Mouse (Mus musculus): Measurements from ENCODE around the gene Fam133b. TPM values are rescaled to one million over a fixed set of nuclear protein-coding genes. Genes with fewer than 3 reads are reported as not detected.

The Fam133b gene
- 78.6 TPM for polyA plus RNA-seq (2014; fragmentation: Illumina TruSeq; extraction: RNeasy Lipid Tissue Mini Kit (QIAGEN cat#74804); ENCODE audit: low read depth, low replicate concordance)

DNA sequence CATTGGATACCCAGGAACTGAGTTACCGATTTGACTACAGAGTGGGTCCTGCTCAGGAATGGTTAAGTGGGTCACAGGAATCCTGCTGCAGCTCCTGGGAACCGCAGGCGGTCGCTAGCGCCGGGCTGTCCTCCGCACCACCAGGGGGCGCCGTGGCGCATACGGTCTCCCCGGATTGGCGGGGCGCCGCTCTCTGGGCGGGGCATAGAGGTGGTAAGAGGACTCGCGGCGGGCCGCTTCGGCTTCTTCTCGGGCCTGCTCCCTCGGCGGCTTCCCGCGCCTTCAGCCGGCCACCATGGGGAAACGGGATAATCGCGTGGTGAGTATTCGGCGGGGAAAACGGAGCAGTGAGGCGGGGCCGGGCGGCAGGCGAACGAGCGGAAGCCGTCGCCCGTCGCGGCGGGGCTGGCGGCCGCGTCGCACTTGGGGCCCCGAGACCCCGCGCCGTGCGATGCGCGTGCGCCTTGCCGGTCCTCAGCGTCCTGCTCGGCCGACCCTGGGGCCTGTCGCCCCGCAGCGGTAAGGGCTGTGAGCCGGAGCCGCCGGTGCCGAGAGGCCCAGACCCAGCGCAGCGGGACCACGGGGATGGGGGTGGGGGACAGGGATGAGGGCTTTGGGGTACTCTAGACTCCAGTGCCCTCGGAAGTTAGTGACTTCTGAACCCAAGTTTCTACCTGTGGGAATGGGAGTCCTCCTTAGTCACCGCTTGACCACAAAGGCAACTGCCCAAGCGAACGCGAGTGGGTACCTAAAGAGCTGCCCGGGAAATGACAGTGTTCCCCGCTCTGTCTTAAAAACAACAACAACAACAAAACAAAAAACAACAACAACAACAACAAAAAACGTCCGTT, at the start of gene Fam133b:
Gene Fam133b, plus strand, starts transcription at position 205 of the 851 bp plus-strand sequence.

DNA sequence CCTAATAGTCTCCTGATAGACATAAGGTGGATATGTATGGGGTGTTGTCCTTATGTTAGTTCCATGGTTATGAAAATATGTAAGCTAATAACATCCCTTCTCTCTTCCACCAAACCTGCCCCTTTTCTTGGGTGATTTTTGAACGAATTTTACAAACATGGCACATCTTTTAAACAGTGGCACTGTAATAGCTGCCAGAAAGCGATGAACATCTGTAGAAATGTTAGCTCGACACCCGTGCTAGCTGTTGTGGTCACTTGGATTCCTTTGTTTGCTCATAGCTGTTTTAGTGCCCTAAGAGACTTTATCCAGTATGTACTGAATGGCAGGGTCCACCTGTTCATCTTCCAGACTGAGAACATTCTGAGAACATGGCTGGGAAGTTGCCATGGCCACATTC, 27.6 kb downstream of the Fam133b start, which contains the start of gene 1700109H08Rik:
Gene 1700109H08Rik, plus strand, starts transcription at position 301 of the 400 bp plus-strand sequence.

DNA sequence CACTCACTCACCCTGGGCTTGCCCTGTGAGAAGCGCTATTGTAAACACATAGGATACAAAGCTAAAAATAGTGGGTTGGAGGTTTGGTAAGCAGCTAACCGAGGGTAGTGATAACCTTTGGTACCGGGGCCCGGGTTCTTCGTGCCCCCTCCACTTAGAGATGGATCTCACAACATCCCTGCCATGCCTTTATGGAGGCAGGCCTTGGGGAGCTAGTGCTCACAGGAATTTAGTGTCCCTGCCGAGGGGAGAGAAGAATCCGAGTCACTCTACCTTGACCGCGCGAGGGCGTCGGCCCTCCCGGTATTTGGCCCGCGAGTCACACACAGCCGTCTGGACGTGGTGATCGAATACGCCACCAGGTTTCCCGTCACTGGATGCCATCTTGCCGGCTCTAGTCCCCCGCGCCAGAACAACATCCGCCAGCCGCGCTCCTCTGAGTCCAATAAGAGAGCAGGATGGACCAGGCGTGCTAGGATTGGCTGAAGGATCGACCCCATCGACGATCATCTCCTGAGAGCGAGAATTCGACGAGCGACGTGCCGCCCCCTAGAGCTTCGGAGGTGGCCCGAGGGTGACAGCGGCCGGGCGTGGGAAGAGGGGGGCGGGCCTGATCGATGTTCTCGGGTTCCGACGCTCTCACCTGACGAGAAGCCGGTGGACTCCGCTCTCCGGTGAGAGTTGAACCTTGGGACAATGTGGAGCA, 52.2 kb downstream of the Fam133b start, which contains the start of gene Pex1:
Gene Pex1, plus strand, starts transcription at position 374 of the 706 bp plus-strand sequence.

DNA sequence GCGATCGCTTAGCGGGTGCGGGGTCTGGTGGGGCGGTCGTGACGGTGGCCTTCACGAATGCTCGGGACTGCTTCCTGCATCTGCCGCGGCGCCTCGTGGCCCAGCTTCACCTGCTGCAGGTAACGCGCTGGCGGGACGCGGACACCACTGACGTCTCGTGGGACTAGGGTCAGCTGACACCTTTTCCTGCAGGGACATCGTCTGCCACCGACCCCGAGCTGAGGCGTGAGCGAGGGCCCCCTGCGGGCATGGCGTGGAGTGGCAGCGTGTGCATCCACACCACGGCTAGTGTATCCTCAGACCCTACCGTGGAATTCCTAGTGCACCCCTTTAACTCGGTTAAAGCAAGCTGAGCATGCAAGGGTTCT, 52.8 kb downstream of the Fam133b start, which contains the start of gene Rbm48:
Gene Rbm48, minus strand, starts transcription at position 187 of the 368 bp plus-strand sequence.

Other genes starting within 250 kb of the Fam133b start
- gene Cdk6, start 202.3 kb upstream of the Fam133b start, polyA plus RNA-seq (2014; fragmentation: Illumina TruSeq; extraction: RNeasy Lipid Tissue Mini Kit (QIAGEN cat#74804); ENCODE audit: low read depth, low replicate concordance): 3.7 TPM
- 359 TPM for gene 1700109H08Rik, start 27.7 kb downstream of the Fam133b start, polyA plus RNA-seq (2014; fragmentation: Illumina TruSeq; extraction: RNeasy Lipid Tissue Mini Kit (QIAGEN cat#74804); ENCODE audit: low read depth, low replicate concordance)
- 12.3 TPM for gene Pex1, start 52.2 kb downstream of the Fam133b start, polyA plus RNA-seq (2014; fragmentation: Illumina TruSeq; extraction: RNeasy Lipid Tissue Mini Kit (QIAGEN cat#74804); ENCODE audit: low read depth, low replicate concordance)
- 20.2 TPM for gene Rbm48, start 52.8 kb downstream of the Fam133b start, polyA plus RNA-seq (2014; fragmentation: Illumina TruSeq; extraction: RNeasy Lipid Tissue Mini Kit (QIAGEN cat#74804); ENCODE audit: low read depth, low replicate concordance)
- gene Tmbim7, start 107.3 kb downstream of the Fam133b start, polyA plus RNA-seq (2014; fragmentation: Illumina TruSeq; extraction: RNeasy Lipid Tissue Mini Kit (QIAGEN cat#74804); ENCODE audit: low read depth, low replicate concordance): 589 TPM
- 304 TPM for gene Gatad1, start 113.4 kb downstream of the Fam133b start, polyA plus RNA-seq (2014; fragmentation: Illumina TruSeq; extraction: RNeasy Lipid Tissue Mini Kit (QIAGEN cat#74804); ENCODE audit: low read depth, low replicate concordance)

All from testis, adult 10 weeks (tissue).